Mouse (Mus musculus) skeletal muscle tissue, adult 2 months (tissue): ENCODE measurements around the gene Gm20721.
"Not testable (repeated sequence)": the region's sequence is repeated elsewhere in the genome, so short reads cannot be mapped to it uniquely, and the experiment has no call there.

Source experiments
- DNase-seq: peaks from one replicate; pipeline ENCODE4 v3.0.0-alpha.2; 2012; ENCODE audit warnings: low read depth, low spot score

Gm20721 gene

GRCm38 (mm10) chr2:174346612-174346998 lies at the start of gene Gm20721:
Gene Gm20721 (minus strand): TSS chr2:174346712.
- no peak for DNase-seq

GRCm38 (mm10) chr2:174393383-174393782 lies 46.9 kb upstream of the Gm20721 start:
- no peak for DNase-seq

- DNase-seq = no peak
Observed at GRCm38 (mm10) chr2:174392554-174392953, 46.0 kb upstream of the Gm20721 start.

- no peak for DNase-seq
Observed at GRCm38 (mm10) chr2:174391936-174392335, 45.4 kb upstream of the Gm20721 start.

GRCm38 (mm10) chr2:174381021-174381420 lies 34.5 kb upstream of the Gm20721 start:
- no peak for DNase-seq

GRCm38 (mm10) chr2:174366571-174366970 lies 20.1 kb upstream of the Gm20721 start:
- DNase-seq = no peak

- no peak for DNase-seq
Observed at GRCm38 (mm10) chr2:174359656-174360055, 13.1 kb upstream of the Gm20721 start.

- DNase-seq = no peak
Observed at GRCm38 (mm10) chr2:174358516-174358915, 12.0 kb upstream of the Gm20721 start.

GRCm38 (mm10) chr2:174346999-174347668 lies 622 bp upstream of the Gm20721 start:
- not testable (repeated sequence) for DNase-seq

GRCm38 (mm10) chr2:174344996-174345395 lies 1.5 kb downstream of the Gm20721 start:
- no peak for DNase-seq

GRCm38 (mm10) chr2:174344003-174344655 lies 2.4 kb downstream of the Gm20721 start:
- DNase-seq = peak; percentile 99

- no peak for DNase-seq
Observed at GRCm38 (mm10) chr2:174343566-174343965, 2.9 kb downstream of the Gm20721 start.

- DNase-seq = no peak
Observed at GRCm38 (mm10) chr2:174342793-174343400, 3.6 kb downstream of the Gm20721 start.

GRCm38 (mm10) chr2:174340893-174341580 lies 5.5 kb downstream of the Gm20721 start:
- DNase-seq = no peak

GRCm38 (mm10) chr2:174340229-174340892 lies 6.2 kb downstream of the Gm20721 start:
- no peak for DNase-seq

GRCm38 (mm10) chr2:174339701-174340100 lies 6.8 kb downstream of the Gm20721 start:
- no peak for DNase-seq

- DNase-seq = no peak
Observed at GRCm38 (mm10) chr2:174337275-174337674, 9.2 kb downstream of the Gm20721 start.

GRCm38 (mm10) chr2:174334415-174334814 lies 12.1 kb downstream of the Gm20721 start:
- DNase-seq = no peak

- DNase-seq = no peak
Observed at GRCm38 (mm10) chr2:174333239-174333890, 13.1 kb downstream of the Gm20721 start.

- DNase-seq = no peak
Observed at GRCm38 (mm10) chr2:174331282-174332030, 15.1 kb downstream of the Gm20721 start.
